Mouse (Mus musculus) adrenal gland, postnatal 25 days (tissue): Measurements from ENCODE around the gene Cdh24. TPM values are rescaled to one million over a fixed set of nuclear protein-coding genes. Genes with fewer than 3 reads are reported as not detected.

ENCODE experiments used
- DNase-seq: peaks from one replicate; pipeline ENCODE4 v3.0.0; 2021; ENCODE audit warnings: mixed read lengths
- long read RNA-seq: library from polyadenylated mRNA; stranded (forward); transcript quantifications from one replicate; pipeline ENCODE4 v2.0.0, GENCODE M21; 2021
- total RNA-seq: library from RNA; stranded (reverse); gene quantifications from 2 replicates; pipeline ENCODE4 v1.2.3, GENCODE M21; 2021

The Cdh24 gene
- total RNA-seq = 1.4 and 1.6 TPM in 2 replicates
- long read RNA-seq, partial matches to known transcripts = 0 of 1 reads
- long read RNA-seq, other reads (novel, unspliced or antisense) = 1 of 1 reads

DNA sequence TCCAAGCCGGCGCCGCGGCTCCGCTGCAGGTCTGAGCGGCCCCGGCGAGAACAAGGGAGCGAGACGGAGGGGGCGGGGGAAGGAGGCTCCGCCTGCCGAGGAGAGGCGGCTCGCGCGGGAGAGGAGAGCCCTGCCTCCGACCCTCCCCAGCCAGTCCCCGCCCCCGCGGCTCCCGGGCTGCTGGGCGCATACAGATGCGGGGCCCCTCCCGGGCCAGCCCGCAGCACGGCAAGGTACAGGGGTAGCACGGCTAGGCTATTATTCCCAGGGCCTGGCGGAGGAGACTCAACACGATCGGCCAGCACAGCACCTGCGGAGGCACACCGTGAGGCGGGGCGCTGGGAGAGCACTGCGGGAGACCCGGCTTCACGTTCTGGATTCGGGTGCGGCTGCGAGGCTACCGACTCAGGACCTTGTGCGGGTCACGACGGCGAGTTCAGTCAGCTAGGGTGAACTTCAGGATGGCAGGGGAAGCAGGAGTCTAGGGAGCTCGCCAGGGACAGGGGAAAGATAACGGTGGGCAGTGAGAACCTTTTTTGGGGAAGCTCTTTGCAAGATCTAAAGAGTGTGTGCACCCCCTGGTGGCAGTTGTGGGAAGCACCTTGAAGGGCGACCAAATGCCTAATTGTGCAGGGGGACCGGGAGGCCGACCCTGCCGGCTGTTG is at the start of gene Cdh24:
Gene Cdh24 (minus strand): TSS at position 60 of the 665 bp plus-strand sequence.
- DNase-seq = peak; percentile 92

DNA sequence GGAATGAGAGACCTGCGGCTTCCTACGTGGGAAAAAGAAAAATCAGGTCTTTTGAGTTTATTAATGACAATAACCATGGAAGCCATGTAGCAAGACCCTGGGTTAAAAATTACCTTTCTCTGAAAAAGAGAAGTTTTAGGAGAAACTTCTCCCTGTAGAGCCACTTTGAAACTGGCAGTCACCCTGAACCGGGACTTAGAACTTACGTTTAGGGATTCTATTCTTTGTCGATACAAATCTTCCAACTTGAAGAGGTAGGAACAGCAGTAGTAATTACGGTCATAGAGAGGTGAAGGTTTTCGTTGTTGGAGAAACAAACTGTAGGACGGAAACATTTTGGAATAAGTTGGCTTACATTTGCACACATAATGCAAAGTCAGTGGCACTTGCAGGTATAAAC is 46.1 kb upstream of the Cdh24 start:
- no peak for DNase-seq

DNA sequence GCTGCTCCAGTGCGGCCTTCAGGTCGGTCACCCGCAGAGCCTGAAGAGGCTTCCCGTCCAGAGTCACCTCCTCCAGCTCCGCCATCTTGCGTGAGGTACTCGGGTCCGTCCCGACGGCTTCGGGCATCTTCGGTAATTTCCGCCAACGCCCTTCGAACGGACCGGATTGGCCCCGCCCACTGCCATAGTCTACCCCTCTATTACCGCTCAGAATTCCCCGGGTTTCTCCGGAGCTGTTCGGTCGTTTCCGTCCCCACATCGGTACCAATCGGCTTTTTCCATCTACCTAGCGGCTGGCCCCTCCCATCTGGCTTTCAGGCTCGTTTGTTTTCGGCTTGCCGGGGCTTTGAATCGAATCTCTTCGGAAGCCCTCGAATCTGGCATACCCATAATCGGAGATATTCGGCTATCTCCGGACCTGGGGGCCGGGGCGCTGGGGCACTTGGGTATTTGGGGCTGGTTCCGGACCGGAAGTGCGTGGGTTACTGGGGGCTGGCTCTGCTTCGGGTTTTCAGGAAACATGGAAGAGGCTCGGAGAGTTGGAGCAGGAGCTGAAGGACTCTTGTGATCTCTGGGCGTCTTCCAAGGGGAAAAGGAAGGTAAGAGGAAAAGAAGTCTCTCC is 45.5 kb upstream of the Cdh24 start, which contains the start of gene Acin1:
Gene Acin1 (minus strand): TSS at position 410 of the 622 bp plus-strand sequence.
- DNase-seq = peak; percentile 100

DNA sequence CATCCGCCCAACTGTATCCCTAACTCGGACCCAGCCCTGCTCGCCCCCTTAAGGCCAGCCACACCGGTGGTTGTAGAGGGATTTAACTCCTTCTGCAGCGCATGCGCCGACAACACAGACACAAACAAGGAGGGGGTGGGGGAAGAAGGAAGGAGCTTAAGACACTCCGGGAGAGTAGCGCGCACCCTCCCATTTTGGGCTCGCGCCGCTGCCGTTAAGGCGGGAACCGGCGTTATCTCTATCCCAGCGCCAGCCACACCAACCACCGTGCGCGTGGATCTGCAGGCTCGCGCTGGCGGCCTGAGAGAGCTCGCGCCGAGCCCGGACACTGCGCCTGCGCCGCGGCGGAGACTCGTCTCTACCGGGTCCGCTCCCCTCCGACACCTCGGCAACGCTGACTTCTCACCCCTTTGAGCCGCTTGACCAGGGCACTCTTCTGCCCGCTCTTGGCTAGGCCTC is 44.9 kb upstream of the Cdh24 start, which contains the start of gene 1700123O20Rik:
Gene 1700123O20Rik (plus strand): TSS at position 154 of the 459 bp plus-strand sequence.
- DNase-seq = no peak

DNA sequence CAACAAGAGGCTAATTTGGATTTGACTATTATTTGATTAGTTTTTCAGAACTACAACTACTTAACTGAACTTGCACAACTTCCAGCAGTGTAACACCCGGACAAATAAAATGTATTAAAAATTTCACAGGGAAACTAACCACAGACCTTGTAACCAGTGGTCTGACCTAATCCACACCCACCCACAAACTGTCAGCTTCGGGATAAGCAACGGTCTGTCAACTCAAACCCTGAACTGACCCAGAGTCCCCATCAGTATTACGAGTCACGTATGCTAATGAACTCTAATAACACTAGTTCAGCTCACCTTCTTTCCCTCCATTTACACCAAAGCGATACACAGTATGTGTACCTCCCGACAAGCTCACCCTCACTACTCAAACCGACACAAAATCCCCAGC is 44.3 kb upstream of the Cdh24 start:
- no peak for DNase-seq

DNA sequence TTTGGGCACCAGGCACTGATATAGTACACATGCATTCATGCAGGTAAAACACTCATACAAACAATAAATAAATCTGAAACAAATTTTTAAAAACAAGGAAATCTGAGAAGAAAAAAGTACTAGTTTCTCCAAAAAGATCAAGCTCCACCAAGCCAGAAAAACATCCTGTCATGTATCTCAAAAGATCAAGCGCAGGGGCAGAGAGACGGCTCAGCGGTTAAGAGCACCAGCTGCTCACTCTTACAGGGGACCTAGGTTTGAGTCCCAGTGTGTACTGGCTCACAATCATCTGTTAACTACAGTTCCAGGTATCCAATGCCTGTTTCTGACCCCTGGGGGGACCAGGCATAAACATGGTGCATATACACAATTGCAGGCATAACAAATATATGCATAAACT is 41.2 kb upstream of the Cdh24 start:
- DNase-seq = no peak

DNA sequence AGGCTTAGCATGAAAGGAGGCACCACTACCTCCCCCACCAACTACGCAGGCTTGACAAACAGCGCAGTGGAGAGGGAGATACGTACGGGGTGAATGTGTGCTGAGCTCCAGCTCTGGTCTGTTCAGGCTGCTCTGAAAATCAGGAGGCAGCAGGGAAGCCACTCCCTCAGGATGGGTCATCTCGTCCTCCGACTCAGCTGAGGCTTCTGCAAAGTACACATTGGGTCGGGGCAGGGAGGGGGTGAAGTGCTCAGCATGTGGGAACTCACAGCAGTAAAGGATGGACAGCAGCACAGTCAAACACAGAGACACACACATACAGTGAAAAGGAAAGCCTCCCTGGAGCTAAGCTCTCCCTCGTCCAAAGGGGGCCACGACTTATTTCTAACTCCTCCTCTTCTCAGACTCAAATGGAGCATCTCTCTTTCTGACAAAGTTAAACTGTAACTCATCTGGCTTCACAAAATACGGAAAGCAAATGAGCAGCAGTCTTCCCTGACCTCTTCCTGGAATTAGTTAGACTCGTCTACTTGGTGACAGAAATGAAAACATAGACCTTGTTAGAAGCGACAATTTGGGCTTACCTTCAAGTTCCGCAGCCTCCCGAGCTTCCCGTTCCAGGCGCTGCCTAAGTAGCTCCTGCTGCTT is 37.6 kb upstream of the Cdh24 start:
- DNase-seq = no peak

DNA sequence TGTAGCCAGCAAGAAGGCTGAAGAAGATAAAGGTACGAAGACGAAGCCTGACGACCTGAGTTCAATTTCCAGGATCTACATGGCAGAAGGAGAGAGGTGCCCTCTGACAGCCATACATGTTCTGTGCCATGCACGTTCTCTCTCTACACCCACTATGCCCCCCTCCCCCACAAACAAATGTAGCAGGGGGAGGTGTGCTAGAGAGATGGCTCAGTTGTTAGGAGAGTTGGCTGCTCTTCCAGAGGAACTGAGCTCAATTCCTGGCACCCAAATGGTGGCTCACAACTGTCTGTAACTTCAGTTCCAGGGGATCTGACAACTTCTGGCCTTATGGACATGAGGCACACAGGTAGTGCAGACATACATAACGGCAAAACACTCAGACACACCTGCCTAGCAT is 35.1 kb upstream of the Cdh24 start:
- no peak for DNase-seq

DNA sequence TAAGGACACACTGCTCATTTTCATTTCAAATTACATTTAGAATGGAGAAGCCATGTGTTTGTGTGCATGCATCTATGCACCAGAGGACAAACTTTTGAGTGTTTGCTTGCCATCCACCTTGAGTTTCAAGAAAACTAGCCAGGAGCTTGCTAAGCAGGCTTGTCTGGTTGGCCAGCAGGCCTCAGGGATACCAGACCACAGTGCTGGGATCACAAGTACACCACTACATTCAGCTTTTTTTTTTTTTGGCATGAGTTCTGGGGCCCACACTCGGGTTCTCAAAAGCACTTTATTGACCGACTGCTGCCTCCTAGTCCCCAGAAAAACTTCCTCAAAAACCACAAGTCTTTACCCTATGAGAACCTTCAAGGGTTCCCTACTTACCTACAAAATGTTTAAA is 33.2 kb upstream of the Cdh24 start:
- no peak for DNase-seq

DNA sequence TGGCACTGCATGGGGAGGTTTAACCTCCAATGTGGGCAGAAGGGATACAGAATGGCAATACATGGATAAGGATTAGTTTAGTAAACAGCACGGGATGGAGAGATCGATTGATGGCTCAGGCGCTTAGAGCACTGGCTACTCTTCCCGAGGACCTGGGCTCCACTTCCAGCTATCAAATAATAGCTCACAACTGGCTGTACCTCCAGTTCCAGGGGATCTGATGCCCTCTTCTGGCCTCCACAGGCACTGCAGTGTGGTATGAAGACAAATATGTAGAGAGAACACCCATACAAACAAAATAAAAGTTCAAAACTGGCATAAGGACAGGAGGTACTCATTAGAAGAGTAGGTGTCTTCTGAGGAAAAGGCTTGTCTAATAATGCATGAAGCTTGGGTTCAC is 28.2 kb upstream of the Cdh24 start:
- DNase-seq = peak; percentile 55

DNA sequence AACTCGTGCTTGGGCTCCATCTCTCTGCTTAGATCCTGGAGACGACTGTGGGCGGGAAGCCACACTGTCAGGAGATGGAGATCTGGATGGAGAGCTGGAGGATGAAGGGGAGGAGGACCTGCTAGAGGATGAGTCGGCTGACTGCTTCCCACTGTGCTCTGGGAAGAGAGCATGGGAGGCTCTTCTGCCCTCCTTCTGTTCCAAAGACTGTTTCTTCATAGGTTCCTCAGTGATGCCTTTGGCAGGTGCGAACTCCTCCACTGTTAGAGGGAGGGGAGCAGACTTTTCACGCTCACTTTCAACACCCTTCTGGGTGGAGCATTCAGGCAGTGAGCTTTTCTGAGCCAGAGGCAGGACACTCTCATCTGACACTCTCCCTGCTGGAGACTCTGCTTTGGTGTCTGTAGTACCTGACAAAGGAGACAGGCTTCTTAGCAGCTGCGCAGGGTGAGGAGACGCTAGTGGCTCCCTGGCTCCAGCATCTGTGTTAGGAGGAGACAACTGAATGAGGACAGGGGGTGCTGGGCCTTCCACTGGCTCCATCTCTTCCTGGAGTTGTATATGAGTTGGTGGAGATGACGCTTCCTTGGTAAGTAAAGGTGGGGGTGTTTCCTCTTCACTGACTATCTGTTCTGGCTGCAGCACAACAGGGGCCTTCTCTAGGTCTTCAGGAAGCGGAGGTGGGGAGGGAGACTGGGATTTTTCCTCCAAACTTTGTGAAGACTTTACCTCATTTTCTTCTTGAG is 23.5 kb upstream of the Cdh24 start:
- no peak for DNase-seq

DNA sequence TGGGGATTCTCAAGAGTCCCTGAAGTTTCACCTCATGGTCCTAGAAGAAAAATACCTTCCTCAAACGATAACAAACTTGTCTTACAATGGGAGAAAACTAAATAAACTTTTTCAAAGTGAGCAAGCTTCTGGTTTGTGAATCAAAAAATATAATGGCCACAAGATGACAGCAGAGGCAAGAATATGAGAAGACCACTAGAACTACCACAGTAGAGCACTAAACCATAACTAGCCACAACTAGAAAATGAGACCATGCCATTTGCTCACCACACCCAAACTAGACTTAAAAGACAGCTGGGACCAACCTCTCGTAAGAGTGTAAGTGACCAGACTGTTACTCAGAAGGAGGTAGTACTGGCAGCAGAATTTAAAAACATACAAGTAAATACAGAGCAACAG is 18.8 kb upstream of the Cdh24 start:
- no peak for DNase-seq

DNA sequence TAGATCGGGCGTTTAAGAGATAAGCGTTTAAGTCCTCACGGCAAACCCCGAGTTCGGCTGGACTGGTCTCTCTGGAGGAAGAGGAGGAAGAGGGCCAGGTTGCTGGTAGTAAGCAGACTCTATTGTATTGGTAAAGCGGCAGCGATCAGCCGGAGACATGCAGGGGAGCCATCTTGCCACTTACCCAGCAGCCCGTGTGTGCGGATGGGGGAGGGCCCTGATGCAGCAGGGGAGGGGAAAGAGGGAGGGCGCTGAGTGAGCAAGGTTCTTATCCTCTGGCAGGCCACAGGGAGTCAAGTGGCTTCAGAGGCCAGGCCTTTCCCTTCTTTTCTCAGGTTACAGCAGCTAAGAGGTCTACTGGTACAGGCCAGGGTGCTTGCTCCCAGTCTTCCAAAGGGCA is 12.3 kb upstream of the Cdh24 start:
- peak; percentile 86 for DNase-seq

DNA sequence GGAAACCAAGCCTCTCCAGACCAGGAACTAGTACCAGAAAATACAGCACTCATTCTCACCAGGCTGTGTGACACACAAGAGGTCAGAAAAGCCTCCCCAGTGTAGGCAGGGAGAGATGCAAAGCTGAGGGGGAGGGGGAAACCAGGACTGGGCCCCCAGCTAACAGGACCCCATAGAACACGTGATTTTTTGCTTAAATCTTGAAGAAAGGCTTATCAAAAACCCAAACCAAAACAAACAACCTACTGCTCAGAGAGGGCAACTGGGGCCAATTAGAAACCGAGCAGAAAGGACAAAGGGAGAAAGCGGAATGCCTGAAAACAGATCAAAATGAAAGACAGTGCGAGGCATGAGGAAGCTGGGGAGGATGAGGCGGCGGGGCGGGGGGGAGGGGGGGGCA is 11.6 kb upstream of the Cdh24 start:
- DNase-seq = no peak

DNA sequence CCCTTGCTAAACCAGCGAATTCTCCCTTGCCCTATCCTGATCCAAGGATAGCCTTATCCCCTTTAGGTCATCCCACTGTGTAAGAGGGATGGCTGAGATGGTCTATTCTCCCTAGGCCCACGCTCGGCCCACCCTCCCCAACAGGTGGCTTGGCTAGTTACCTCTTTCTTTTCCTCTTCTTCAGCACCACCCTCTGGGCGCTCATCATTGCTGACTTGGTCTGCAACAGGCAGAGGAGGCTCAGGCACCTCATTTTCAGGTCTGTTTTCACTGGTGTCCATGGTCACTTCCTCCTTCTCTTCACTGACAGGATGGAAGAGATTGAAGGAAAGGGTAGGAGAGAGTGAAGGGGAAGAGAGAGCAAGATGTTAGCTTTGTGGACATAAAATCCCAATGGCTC is 10.4 kb upstream of the Cdh24 start:
- DNase-seq = no peak

DNA sequence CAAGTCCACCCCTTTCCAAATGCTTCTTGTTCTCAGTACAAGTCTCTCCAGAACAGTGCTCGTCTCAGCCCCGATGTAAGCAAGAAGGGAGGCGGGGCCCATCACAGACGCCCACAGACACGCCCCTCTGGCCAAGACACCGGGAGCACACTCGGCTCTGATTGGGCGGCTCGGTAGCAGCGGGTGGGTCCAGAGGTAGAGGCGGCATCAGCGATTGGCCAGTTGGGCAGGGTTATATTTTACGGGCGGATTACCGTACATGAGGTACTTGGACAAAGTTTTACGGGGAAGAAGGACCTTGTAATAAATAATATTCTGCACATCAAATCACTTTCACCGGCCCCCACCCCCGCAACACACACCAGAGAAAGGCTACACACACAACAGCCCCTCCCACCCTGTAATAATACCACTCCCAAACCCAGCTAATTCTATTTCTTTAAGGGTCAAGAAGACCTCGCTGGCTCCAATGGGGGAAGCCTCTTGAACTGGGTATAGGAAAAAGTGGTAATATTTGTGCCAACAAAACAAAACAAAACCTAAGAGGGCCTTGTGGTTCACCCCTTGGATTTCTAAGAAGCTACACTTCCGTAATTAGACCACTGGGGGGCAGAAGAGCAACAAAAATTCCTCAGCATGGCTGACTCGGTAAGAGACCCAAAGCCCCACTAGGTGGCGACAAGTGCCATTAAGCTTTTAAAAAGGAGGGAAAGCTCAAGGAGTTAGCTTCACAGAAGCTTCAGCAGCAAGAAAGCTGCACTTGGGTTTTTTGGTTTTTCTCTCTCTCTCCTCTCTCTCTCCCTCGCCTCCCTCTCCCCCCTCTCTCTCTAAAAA is 9.7 kb upstream of the Cdh24 start:
- peak; percentile 79 for DNase-seq

DNA sequence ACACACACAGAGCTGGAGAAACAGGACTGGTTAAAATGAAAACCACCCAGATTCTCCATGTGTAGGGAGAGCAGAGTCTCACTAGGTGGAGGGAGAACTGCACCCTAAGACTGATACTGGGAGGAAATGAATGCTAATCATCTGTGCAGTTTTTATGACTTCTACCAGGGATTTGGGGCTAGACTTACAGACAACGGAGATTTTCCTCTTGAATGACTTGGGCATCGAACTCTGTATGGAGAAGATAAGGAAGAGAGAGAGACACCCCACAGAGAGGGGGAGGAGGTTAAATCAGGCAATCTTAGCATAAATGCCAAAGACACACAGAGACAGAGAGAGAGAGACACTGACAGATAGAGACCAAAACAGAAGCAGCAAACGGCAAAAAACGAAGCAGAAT is 6.7 kb upstream of the Cdh24 start:
- DNase-seq = no peak

DNA sequence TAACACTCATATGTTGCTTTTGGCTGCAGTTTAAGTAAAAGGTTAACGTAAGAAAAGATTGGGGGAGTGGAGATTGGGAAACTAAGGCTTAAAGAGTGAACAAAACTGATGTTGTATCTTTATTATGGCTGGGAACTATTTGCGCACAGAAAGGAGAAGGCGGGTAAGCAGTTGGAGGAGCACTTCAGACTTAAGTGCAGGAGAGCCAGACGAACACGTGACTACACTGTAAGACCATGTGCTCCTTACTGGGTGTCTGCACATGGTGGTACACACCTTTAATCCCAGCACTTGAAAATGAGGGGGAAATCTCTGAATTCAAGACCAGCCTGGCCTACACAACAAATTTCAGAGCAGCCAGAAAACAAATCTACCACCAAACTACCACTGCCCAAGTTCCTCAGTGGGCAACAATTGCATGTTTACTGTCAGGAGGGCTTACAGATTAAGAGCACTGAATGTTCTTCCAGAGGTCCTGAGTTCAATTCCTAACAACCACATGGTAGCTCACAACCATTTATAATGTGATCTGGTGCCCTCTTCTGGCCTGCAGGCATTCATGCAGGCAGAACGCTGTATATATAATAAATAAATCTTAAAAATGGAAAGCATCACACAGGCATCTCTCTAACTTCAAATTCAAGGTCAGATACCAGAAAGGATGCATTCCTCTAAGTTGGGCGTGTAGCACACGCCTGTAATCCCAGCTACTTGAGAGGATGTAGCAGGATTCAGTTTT is 5.9 kb upstream of the Cdh24 start:
- DNase-seq = no peak

DNA sequence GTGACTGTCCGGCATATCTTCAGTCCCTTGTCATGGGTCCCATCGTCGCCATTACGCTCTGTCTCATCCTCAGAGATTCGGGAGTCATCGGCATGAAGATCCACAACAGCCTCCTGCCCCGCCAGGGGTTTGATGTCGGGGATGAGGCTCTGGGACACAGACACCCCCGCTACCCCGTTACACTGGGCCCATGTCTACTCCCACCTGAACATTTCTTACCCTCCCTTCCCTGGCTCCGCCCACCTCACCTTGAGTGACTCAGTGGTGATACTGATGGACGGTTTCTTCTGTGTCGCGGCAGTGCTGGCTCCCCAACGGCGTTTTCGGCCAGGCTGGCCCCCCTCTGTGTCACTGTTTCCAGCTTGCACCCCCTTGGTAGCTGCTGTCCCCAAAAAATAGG is 5.3 kb upstream of the Cdh24 start:
- no peak for DNase-seq

DNA sequence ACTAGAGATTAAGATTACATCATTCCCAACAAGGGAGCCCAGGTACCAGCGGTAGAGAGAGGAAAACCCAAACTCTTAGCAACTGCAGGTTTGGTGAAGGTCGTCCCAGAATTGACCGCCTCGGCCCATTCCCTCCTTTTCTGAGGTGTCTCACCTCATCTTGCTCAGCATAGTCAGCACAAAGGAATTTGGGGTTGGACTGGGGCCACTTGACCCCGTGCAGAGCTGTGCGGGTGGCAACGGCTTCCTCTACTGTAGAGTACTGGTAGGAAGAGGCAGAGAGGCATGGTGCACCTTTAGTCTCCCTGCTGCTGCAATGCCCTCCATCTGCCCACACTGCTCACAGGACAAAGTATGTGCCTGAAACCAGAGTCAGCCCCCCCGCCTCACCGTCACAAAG is 3.1 kb upstream of the Cdh24 start:
- DNase-seq = peak; percentile 40

DNA sequence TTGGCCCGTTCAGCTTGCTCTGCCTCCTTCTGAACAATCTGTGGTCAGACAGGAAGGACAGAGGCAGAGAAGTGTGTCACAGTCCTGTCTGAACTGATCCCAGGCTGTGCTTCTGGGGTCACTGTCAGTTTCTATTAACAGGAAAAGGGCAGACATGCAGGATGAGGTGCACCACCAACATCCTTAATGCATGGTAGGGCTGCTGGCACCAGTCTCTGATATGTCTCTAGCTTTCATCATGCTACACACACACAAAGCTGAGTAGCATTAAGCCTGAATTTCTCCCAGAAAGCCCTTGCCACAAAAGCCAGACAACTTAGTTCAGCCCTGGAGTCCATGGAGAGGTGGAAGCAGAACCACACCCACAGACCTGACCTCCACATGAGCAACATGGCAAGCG is 1.8 kb upstream of the Cdh24 start:
- no peak for DNase-seq
